Mouse (Mus musculus) MEL (cell line): ENCODE measurements around the gene Rgs9bp.
A peak's percentile ranks its signal among the peaks of the same experiment; 100 is the strongest.

Experiments
- CTCF ChIP-seq, 3 experiments: IDR thresholded peaks in 2 of 3; conservative IDR thresholded peaks in 1 of 3; 2 replicates each; pipeline ENCODE4 v1.5.1; 2011 to 2012; ENCODE audit warnings: low read length in 3 of 3, low read depth in 2 of 3, mild to moderate bottlenecking in 2 of 3, improper control_type of control experiment in 1 of 3, inconsistent platforms in 1 of 3, mixed read lengths in 1 of 3, moderate library complexity in 1 of 3; ENCODE audit not compliant: control insufficient read depth in 1 of 3, insufficient read depth in 1 of 3, poor library complexity in 1 of 3, severe bottlenecking in 1 of 3
- EP300 ChIP-seq, 2 experiments: IDR thresholded peaks; 2 replicates each; pipeline ENCODE4 v1.6.1; 2011; ENCODE audit warnings: improper control_type of control experiment in 2 of 2, low read length in 2 of 2, low read depth in 1 of 2, mild to moderate bottlenecking in 1 of 2
- GABPA ChIP-seq: IDR thresholded peaks from 2 replicates; pipeline ENCODE4 v1.6.1; 2012; ENCODE audit warnings: low read depth, mild to moderate bottlenecking, inconsistent platforms, low read length, improper control_type of control experiment, moderate library complexity
- POLR2A ChIP-seq, 2 experiments: IDR thresholded peaks; 2 replicates each; pipeline ENCODE4 v1.6.1; 2011 to 2012; ENCODE audit warnings: low read length in 2 of 2, mild to moderate bottlenecking in 2 of 2, control low read depth in 1 of 2, improper control_type of control experiment in 1 of 2, low read depth in 1 of 2, moderate library complexity in 1 of 2; ENCODE audit not compliant: control insufficient read depth in 1 of 2, insufficient read depth in 1 of 2, poor library complexity in 1 of 2
- SIN3A ChIP-seq: IDR thresholded peaks from 2 replicates; pipeline ENCODE4 v1.6.1; 2012; ENCODE audit warnings: low read length, improper control_type of control experiment, inconsistent platforms

DNA sequence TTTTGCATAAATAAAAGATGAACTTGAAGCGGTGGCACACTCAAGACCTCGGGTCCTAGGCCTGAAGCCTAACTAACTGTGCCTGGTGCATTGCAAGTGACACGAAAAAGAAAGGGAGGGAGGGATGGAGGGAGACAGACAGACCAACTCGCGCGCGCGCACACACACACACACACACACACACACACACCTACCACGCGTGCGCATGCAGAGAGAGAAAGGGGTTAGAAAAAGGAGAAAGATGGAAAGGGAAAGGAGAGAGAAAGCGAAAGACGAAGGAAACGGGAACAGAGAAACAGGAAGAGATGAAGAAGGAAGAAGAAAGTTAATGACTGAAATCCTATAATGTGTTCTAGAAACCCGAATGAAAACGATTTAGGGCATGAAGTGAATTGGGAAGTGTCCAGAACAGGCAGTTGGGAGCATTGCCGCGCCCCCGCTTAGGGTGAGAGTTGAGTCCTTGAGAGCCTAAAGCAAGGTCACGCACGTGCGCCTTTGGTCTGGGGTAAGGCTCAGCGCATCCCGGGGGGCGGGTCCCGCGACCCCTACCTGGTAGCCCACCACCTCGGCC, 30.7 kb downstream of the Rgs9bp start:
- TF ChIP-seq SIN3A: no peak; the same call in 1 of the 2 replicates
- no peak for TF ChIP-seq CTCF (IDR thresholded peaks at IDR 0.05 in 2 of 3, conservative IDR thresholded peaks at IDR 0.05 in 1 of 3; ENCODE audit: control insufficient read depth in 1 of 3, insufficient read depth in 1 of 3, low read depth in 2 of 3, low read length in 3 of 3, poor library complexity in 1 of 3, severe bottlenecking in 1 of 3)
- no peak for TF ChIP-seq POLR2A (IDR thresholded peaks at IDR 0.05; ENCODE audit: control insufficient read depth in 1 of 2, insufficient read depth in 1 of 2, low read depth in 1 of 2, low read length in 2 of 2, poor library complexity in 1 of 2)
- 0 out of 4 replicates have a peak, but pooled peaks of 1 of the 2 experiments have one; percentile 6 for TF ChIP-seq EP300 (IDR thresholded peaks at IDR 0.05; ENCODE audit: low read depth in 1 of 2, low read length in 2 of 2)
- TF ChIP-seq GABPA: no peak
